Mouse (Mus musculus) cerebellum, adult 2 months (tissue): ENCODE results near the gene Mkrn2os.

Source experiments
- CTCF ChIP-seq: fragments of 200-500 bp; IDR thresholded peaks from 2 replicates; pipeline ENCODE4 v1.5.1; 2011; ENCODE audit warnings: low read depth, mild to moderate bottlenecking, control low read depth, low read length, moderate library complexity, borderline replicate concordance; ENCODE audit not compliant: insufficient read depth
- POLR2A ChIP-seq: fragments of 200-500 bp; IDR thresholded peaks from 2 replicates; pipeline ENCODE4 v1.6.1; 2011; ENCODE audit warnings: low read length, control low read depth, borderline replicate concordance; ENCODE audit not compliant: insufficient read depth

DNA sequence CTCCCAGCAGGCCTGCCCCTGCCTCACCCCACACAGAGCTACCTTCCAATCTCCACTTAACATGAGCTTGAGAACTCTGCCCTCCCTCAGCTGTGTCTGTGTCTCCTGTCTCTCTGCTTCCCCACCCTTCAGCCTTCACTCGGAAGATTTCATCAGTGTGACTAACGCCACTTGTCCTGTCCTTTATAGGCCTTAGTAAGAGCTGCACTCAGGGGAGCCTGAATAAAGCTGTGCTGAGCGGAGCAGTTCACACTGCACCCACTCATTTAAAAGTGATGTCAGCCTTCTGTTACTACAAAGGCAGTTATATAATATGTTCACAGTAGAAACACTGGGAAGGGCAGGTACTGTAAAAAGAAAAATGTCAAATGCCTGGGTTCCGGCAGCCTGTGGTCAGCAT is 15.1 kb upstream of the Mkrn2os start:
- TF ChIP-seq POLR2A (no peak), CTCF (no peak)
